Mouse (Mus musculus) G1E (cell line): Measurements from ENCODE around the gene 1700021F05Rik. TPM values are rescaled to one million over a fixed set of nuclear protein-coding genes. Genes with fewer than 3 reads are reported as not detected.
A peak's percentile ranks its signal among the peaks of the same experiment; 100 is the strongest.
"Not testable (repeated sequence)": the region's sequence is repeated elsewhere in the genome, so short reads cannot be mapped to it uniquely, and the experiment has no call there.

ENCODE experiments used
- ATAC-seq: 2 replicates; pipeline ENCODE4 v1.8.0; 2016; ENCODE audit warnings: mild to moderate bottlenecking; ENCODE audit not compliant: insufficient number of reproducible peaks, poor library complexity, low FRiP score, severe bottlenecking; ENCODE audit errors: extremely low read depth
- DNase-seq: peaks from one replicate; pipeline ENCODE4 v3.0.0; 2012; ENCODE audit warnings: low spot score
- H3K27me3 ChIP-seq: 2 replicates; pipeline ENCODE4 v1.6.1; 2012; ENCODE audit warnings: mild to moderate bottlenecking, low read length, inconsistent platforms; ENCODE audit not compliant: insufficient read depth
- H3K36me3 ChIP-seq: replicated peaks from 2 replicates; pipeline ENCODE3; 2012; ENCODE audit warnings: mild to moderate bottlenecking, inconsistent platforms
- H3K4me1 ChIP-seq: 2 replicates; pipeline ENCODE4 v1.6.1; 2012; ENCODE audit warnings: low read depth, low read length, inconsistent platforms, mixed read lengths; ENCODE audit not compliant: insufficient read depth
- H3K4me3 ChIP-seq: 2 replicates; pipeline ENCODE4 v1.5.1; 2012; ENCODE audit warnings: low read depth, mild to moderate bottlenecking, inconsistent platforms, low read length, moderate library complexity, mixed read lengths
- H3K9me3 ChIP-seq: replicated peaks from 2 replicates; pipeline ENCODE4 v1.6.1; 2012; ENCODE audit warnings: inconsistent platforms
- CTCF ChIP-seq: IDR thresholded peaks from 2 replicates; pipeline ENCODE4 v1.5.1; 2012; ENCODE audit warnings: low read depth, low read length, inconsistent platforms, mixed read lengths
- GATA1 ChIP-seq: IDR thresholded peaks from 2 replicates; pipeline ENCODE4 v1.6.1; 2012; ENCODE audit warnings: borderline replicate concordance, low read length, inconsistent platforms, mixed read lengths
- GATA2 ChIP-seq: IDR thresholded peaks from 2 replicates; pipeline ENCODE4 v1.6.1; 2012; ENCODE audit warnings: low read depth, low read length, inconsistent platforms, borderline replicate concordance
- POLR2AphosphoS5 ChIP-seq: IDR thresholded peaks from 2 replicates; pipeline ENCODE4 v1.6.1; 2012; ENCODE audit warnings: low read depth, low read length, inconsistent platforms; ENCODE audit not compliant: insufficient replicate concordance
- TAL1 ChIP-seq: conservative IDR thresholded peaks from 2 replicates; pipeline ENCODE4 v1.6.1; 2012; ENCODE audit warnings: low read depth, low read length, inconsistent platforms, mixed read lengths
- polyA plus RNA-seq: library from polyadenylated mRNA; stranded (reverse); fragments of >175 nt; gene quantifications from 2 replicates; pipeline ENCODE4 v1.2.3, GENCODE M21; 2012
- total RNA-seq, 2 experiments: library from RNA; stranded (forward) in 1 of 2; stranded (reverse) in 1 of 2; fragments of 200-1000 nt in 1 of 2; fragments of >200 nt in 1 of 2; fragmentation: Nextera tagmentation in 1 of 2; gene quantifications; 2 replicates each; pipeline ENCODE4 v1.2.3; 2014 to 2017

Gene 1700021F05Rik
- total and polyA plus RNA-seq, 3 experiments, result 8.6 to 31.1 (median 24.2) TPM

DNA sequence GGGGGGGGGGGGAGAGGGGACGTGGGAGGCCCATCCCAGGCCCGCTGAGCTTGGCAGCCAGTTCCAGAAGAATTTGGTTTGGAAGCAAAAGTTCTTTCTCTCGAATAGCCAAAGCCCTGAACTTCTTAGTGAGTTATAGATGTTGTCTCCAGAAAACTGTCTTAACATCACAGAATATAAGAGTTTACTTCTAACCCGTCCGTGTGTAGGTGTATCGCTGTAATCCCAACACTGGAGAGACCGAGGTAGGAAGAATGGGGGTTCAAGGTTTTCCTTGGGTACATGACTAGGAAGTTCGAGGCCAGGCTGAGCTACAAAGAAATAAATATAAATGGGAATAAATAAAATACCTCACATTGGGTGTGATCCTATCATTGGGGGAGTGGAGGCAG, 355 bp upstream of the 1700021F05Rik start:
- Histone ChIP-seq H3K4me3 (no peak overlapping the region; the same call in 1 of the 2 replicates), H3K4me1 (peaks cover 13% of the 10 kb centered on the region), H3K36me3 (peaks cover 24% of the 10 kb centered on the region), H3K9me3 (no peaks in the 10 kb centered on the region), H3K27me3 (no peaks in the 10 kb centered on the region)
- TF ChIP-seq GATA2 (no peak), TAL1 (no peak), GATA1 (no peak), POLR2AphosphoS5 (no peak), CTCF (no peak)
- no peak for ATAC-seq
- DNase-seq, result no peak

DNA sequence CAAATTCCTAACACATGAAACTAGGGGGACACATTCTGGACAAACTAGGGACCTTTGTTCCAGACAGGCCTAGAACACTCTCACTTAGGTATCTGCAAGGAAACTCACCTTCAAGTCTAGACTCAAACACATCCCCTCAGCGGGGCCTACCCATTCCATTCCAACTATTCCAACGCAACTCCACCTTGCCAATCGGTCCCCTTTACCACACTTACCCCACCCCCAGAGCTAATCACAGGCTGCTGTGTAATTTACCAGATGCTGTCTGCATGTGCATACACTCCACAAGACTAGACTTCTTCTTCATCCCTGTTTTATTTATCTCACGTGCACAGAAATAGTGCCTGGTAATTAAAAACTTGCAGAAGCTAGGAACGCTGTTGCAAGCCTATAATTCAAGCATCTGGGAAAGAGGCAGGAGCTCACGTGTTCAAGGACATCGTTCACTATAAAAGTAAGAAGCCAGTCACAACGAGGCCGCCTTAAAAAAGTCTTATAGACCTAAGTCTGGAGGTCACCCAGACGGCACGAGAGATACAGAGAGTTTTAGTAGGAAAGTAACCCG, 966 bp downstream of the 1700021F05Rik start:
- TF ChIP-seq GATA1 (no peak), TAL1 (no peak), POLR2AphosphoS5 (no peak)
- DNase-seq (no peak), ATAC-seq (no peak)
- peak overlapping the region; percentile 78 for H3K4me3 ChIP-seq
- H3K36me3 ChIP-seq, result peaks cover 35% of the 10 kb centered on the region
- no peaks in the 10 kb centered on the region for H3K9me3 ChIP-seq
- H3K27me3 ChIP-seq, result no peaks in the 10 kb centered on the region
- H3K4me1 ChIP-seq, result peaks cover 10% of the 10 kb centered on the region

DNA sequence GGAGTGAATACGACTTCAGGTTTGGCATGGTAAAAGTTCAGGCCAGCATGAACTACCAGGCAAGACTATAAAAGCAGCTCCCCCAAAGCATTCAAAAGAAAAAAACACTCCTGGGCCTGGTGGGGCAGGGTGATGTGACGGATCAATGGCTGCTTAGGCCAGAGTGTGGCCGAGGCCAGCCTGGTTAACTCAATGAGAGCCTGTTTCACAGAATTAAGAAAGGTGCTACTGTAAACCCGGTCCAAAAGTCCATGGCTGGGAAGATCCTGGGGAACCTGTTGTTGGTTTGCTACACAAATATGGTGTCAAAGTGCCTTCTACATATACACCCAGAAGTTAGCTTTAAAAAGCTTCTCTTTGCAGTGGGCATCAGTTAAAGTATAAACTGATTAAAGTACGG, 2.0 kb downstream of the 1700021F05Rik start:
- TF ChIP-seq POLR2AphosphoS5, result no peak
- TF ChIP-seq GATA2, result no peak
- TF ChIP-seq TAL1, result no peak
- no peak for TF ChIP-seq GATA1
- TF ChIP-seq CTCF, result no peak
- ATAC-seq (no peak), DNase-seq (no peak)
- Histone ChIP-seq H3K36me3 (peaks cover 35% of the 10 kb centered on the region), H3K4me3 (no peak overlapping the region), H3K27me3 (no peaks in the 10 kb centered on the region), H3K9me3 (no peaks in the 10 kb centered on the region), H3K4me1 (peaks cover 10% of the 10 kb centered on the region)

DNA sequence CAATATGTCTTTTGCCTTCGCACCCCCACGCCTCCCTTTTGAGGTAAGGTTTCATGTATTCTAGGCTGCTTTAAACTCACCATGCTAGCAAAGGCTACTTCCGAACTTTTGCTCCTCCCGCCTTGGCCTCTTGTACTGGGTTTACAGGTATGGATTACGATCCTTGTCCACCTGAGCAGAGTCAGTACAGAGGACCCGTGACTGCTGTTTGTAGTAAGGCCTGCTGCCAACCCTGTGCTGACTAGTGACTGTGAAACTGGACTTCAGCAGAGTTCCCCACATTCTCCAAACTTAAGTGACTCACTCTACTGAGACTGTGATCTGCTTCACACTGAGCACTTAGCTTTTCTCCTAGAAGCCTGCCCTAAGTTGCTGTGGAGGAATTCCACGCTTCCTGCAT, 3.1 kb downstream of the 1700021F05Rik start:
- ATAC-seq (no peak), DNase-seq (no peak)
- Histone ChIP-seq H3K4me3 (no peak overlapping the region), H3K36me3 (peaks cover 42% of the 10 kb centered on the region), H3K27me3 (no peaks in the 10 kb centered on the region), H3K9me3 (no peaks in the 10 kb centered on the region), H3K4me1 (peaks cover 10% of the 10 kb centered on the region)
- TF ChIP-seq GATA1 (no peak), GATA2 (no peak), CTCF (no peak), TAL1 (no peak), POLR2AphosphoS5 (no peak)

DNA sequence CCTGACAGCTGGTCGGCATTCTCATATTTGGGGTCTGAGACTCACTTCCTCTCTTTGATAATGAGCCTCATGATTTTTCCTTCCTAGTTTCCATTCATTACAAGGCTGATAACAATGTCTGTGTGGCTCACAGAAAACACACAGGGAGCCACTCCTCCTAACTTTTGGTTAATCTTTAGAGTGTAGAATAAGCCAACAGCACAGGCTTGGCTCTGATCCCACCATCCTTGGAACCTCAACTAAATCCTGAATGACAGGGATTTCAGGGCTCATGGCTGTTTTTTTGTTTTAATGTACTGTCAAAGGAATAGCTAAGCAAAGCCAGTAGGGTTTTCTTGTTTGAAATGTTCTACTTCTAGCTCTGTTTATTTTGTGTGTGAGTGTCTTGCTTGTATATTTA, 6.4 kb downstream of the 1700021F05Rik start:
- ATAC-seq (no peak), DNase-seq (no peak)
- Histone ChIP-seq H3K4me3 (no peak overlapping the region), H3K9me3 (no peaks in the 10 kb centered on the region), H3K4me1 (peaks cover 4% of the 10 kb centered on the region), H3K36me3 (peaks cover 73% of the 10 kb centered on the region), H3K27me3 (no peaks in the 10 kb centered on the region)
- no peak for TF ChIP-seq TAL1
- no peak for TF ChIP-seq GATA1
- no peak for TF ChIP-seq POLR2AphosphoS5
- no peak for TF ChIP-seq GATA2
- TF ChIP-seq CTCF, result no peak

DNA sequence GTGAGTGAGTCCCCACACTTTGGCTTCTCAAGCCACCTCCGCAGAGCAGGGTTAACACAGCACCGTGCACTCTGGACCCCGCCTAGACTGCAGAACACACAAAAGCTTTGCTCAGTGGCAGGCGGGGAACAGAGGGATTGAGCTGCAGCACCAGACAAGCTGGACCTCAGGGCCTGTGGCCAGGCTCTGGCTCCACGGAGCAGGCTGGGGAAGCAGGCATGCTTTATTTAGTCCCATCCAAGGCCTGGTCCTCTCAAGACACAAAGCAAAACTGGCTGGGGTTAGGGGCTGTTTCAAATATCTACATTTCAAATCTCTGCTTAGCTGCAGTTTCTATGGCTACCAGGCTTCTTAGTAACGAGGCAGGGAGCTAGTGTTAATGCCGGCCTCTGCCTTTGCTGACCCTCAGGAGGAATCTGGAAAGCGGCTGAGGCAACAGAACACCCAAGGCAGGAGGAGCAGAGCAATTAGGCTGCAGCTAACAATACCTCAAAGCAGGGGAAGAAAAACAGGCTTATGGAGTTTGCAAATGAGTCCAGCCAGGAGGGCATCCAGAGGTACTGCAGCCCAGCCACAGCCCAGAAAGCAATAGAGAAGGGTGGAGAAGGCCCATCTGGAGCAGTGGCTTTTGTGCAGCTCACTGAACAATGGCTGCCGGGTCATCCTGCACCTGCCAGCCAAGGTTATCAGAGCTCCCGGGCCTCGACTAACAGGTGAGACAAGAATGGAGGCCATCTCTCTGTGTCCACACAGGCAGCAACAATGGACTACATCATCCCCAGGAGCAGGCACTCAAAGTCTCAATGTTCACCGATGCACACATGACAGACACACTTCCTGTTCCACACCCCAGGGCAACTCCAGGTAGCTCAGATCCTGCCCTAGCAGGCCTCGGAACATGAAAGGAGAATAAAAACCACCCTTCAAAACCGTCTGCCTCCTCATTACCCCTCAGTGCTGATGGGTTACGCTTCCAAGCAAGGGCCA, 13.2 kb downstream of the 1700021F05Rik start:
- Histone ChIP-seq H3K4me3 (no peak overlapping the region), H3K9me3 (no peaks in the 10 kb centered on the region), H3K4me1 (no peaks in the 10 kb centered on the region), H3K27me3 (no peaks in the 10 kb centered on the region), H3K36me3 (peaks cover 71% of the 10 kb centered on the region)
- ATAC-seq (no peak), DNase-seq (no peak)
- TF ChIP-seq TAL1 (no peak), POLR2AphosphoS5 (no peak), GATA1 (no peak), CTCF (no peak), GATA2 (no peak)

DNA sequence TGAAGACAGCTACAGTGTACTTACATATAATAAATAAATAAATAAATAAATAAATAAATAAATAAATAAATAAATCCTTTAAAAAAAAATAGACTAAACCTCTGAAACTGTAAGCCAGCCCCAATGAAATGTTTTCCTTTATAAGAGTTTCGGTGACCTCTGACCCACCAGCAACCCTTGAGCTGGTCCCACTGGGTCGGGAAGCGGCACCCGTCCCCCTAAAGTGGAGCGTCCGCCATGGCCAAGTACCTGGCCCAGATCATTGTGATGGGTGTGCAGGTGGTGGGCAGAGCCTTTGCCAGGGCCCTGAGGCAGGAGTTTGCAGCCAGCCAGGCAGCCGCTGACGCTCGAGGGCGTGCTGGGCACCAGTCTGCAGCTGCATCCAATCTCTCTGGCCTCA, 16.9 kb downstream of the 1700021F05Rik start, which contains the start of gene Gm9803:
TSS of gene Gm9803 (plus strand) at position 154 of the 400 bp plus-strand sequence.
- peaks cover 38% of the 10 kb centered on the region for H3K36me3 ChIP-seq
- H3K9me3 ChIP-seq, DNase-seq, ATAC-seq, H3K4me3 ChIP-seq, H3K4me1 ChIP-seq, H3K27me3 ChIP-seq: not testable (repeated sequence)
